Mouse (Mus musculus): ENCODE results near the gene Acap2.

DNA sequence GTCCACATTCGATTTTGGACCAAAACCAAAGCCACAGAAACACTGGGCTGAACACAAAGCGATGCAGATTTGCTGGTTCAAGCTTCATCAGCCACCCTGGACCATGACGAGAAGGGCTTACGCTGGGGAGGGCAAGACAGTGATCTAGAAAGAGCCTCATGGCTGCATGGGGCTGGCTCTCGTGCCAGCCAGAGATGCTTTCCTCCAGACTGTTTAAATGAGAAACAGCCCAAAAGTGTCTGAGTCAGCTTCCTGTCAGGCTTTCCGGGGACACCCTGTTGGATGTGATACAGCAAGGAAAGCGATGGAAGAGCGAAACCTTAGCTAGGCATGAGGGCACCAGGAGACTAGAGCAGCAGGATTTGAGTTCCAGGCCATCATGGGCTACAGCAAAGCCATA lies 124.6 kb downstream of the Acap2 start:
- TF ChIP-seq ZNF384 (IDR thresholded peaks at IDR 0.05; ENCODE audit: low read depth, low read length) (no peak), ZC3H11A (IDR thresholded peaks at IDR 0.05; ENCODE audit: borderline replicate concordance, low read depth, low read length) (no peak), HCFC1 (IDR thresholded peaks at IDR 0.05; ENCODE audit: borderline replicate concordance, insufficient read depth, low read length) (no peak)
